Mouse (Mus musculus) ovary, postnatal 14 days (tissue): ENCODE data around the gene Olfr472.
"Not testable (repeated sequence)": the region's sequence is repeated elsewhere in the genome, so short reads cannot be mapped to it uniquely, and the experiment has no call there.

Experiments used
- DNase-seq: peaks from one replicate; pipeline ENCODE4 v3.0.0; 2022; ENCODE audit warnings: low spot score

Olfr472 gene

GRCm38 (mm10) chr7:107897602-107898001 lies at the start of gene Olfr472:
Gene Olfr472, plus strand, starts transcription at chr7:107897902.
- no peak for DNase-seq

DNA sequence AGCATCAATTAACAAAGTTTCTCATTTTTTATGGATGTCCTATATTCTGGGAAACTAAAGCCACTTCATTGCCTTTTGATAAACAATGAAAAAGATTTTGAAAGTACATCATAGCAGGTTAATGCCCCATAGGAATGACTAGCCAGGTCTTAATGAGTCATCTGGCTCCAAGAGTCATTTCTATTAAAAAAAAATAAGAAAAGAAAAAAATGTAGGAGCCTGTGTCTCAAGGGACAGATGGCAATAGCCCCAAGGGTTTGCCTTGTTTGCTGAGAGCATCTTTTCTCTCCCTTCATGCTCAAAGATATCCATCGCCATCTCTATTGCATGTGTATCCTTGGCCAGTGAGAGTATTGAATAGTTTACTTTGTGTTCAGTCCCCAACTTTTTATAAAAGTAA lies 32.4 kb downstream of the Olfr472 start, which contains the start of gene Olfr473:
Gene Olfr473 (plus strand): TSS at position 301 of the 400 bp plus-strand sequence.
- DNase-seq, result no peak

- not testable (repeated sequence) for DNase-seq
Observed at GRCm38 (mm10) chr7:107952539-107952938, 54.8 kb downstream of the Olfr472 start.

GRCm38 (mm10) chr7:107954343-107954742 lies 56.6 kb downstream of the Olfr472 start, which contains the start of gene Olfr474:
Gene Olfr474, plus strand, starts transcription at chr7:107954643.
- no peak for DNase-seq
